Mouse (Mus musculus) E14TG2a.4 (cell line): ENCODE measurements around the gene Klc1.
"Not testable (repeated sequence)": the region's sequence is repeated elsewhere in the genome, so short reads cannot be mapped to it uniquely, and the experiment has no call there.

Experiments
- H3K27me3 ChIP-seq: 2 replicates; pipeline ENCODE4 v1.6.1; 2014; ENCODE audit warnings: low read length, control low read depth; ENCODE audit not compliant: insufficient read depth
- H3K36me3 ChIP-seq: 2 replicates; pipeline ENCODE4 v1.6.1; 2014; ENCODE audit warnings: low read length, control low read depth; ENCODE audit not compliant: insufficient read depth
- H3K4me1 ChIP-seq: replicated peaks from 2 replicates; pipeline ENCODE4 v1.6.1; 2014; ENCODE audit warnings: low read depth, low read length, control low read depth
- H3K4me3 ChIP-seq: replicated peaks from 2 replicates; pipeline ENCODE4 v1.5.1; 2014; ENCODE audit warnings: mild to moderate bottlenecking, low read length
- H3K9me3 ChIP-seq: 2 replicates; pipeline ENCODE4 v1.6.1; 2014; ENCODE audit warnings: low read length, control low read depth
- CTCF ChIP-seq: conservative IDR thresholded peaks from 2 replicates; pipeline ENCODE4 v1.5.1; 2014; ENCODE audit warnings: low read length
- NANOG ChIP-seq: IDR thresholded peaks from 2 replicates; pipeline ENCODE4 v1.6.1; 2014; ENCODE audit warnings: borderline replicate concordance, low read length, mixed read lengths
- POU5F1 ChIP-seq: IDR thresholded peaks from 2 replicates; pipeline ENCODE4 v1.6.1; 2014; ENCODE audit warnings: low read length, borderline replicate concordance

The Klc1 gene

DNA sequence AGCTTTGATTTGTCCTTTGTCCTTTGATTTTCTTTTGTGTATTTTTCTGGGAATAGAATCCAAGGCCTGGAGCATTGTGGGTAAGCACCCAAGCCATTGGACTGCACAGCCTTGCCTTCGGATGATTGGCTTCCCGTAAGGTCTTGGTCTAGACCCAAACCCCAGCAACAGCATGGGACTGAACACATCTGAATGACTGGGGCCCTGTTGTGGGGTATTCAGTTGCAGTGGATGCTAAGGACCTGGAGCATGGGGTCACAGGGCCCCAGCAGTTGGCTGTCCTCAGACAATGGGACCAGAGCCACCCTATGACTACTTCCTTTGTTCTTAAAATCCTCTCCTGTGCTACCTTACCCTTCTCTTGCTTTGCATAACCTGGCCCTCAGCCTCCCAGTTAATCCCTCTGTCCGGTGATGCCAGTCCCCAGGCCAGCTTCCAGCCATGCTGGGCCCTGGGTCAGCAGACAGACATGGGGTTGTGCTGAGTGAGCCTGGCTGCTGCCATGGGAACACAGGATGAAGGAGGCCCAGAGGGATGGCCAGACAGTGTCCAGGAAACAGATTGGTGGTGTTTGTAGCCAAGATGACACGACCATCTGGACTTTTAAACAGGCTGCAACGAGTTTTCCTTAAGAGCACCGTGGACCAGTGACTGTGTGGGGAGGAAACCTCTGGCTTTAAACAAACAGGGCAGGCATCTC is 33.9 kb upstream of the Klc1 start:
- H3K9me3 ChIP-seq: no peaks in the 10 kb centered on the region
- peaks cover 59% of the 10 kb centered on the region for H3K4me1 ChIP-seq
- H3K36me3 ChIP-seq: peaks cover 55% of the 10 kb centered on the region
- H3K27me3 ChIP-seq: no peaks in the 10 kb centered on the region
- H3K4me3 ChIP-seq: no peak overlapping the region
- TF ChIP-seq NANOG: no peak
- no peak for TF ChIP-seq CTCF
- no peak for TF ChIP-seq POU5F1

DNA sequence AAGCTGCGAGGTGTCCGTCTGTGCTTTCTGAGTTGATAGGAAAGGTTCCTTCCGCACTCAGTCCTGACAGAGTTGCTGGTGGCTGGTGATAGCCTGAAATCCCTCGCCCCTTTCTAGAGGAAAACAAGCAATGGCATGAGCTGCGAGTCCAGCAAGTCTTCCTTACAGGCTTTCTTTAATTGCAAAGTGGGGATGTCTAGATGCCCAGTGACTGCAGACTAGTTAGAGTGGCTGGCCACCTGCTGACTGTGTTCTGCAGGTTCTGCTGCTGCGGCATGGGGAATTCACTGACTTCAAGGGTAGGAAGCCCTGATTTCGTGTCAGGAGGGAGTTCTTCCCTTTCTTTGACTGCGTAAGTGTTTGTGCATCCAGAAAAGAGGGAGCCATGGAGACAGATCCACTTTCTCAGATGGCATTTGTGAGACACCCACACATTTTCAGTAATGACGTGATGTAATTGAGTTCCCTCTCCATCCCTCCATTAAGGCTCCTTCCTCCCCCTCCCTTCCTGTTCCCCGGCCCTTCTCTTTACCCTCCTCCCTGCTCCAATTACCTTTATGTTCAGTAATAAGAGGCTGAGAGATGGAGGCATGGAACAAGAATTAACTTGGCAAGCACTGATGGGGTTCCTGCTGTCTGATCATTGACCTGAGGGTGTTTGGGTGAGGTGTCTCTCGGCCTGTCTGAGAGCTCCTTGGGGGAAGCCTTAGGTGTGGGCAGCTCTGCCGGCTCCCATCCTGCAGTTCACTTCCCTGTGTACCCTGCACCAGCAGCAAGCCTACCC is 33.1 kb upstream of the Klc1 start:
- TF ChIP-seq CTCF: no peak
- TF ChIP-seq NANOG: no peak
- no peak for TF ChIP-seq POU5F1
- Histone ChIP-seq H3K4me1 (peaks cover 53% of the 10 kb centered on the region), H3K36me3 (peaks cover 57% of the 10 kb centered on the region), H3K27me3 (no peaks in the 10 kb centered on the region), H3K9me3 (no peaks in the 10 kb centered on the region), H3K4me3 (no peak overlapping the region)

DNA sequence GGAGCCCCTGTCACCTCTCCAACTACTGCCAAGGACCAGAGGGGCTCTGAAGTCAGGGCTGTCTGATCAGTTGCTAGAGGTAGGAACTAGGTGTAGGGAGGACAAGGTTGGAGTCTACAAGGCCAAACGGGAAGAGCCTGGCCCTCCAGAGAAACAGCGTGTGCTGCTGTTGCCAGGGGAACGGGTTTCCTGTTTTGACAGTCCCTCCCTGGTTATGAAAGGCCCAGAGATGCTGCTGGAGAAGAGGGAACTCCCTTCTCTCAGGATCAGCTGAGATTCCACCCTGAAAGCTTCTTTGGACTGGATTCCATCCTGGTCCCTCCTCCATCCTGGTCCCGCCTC is 32.6 kb upstream of the Klc1 start:
- no peaks in the 10 kb centered on the region for H3K9me3 ChIP-seq
- no peak overlapping the region for H3K4me3 ChIP-seq
- no peaks in the 10 kb centered on the region for H3K27me3 ChIP-seq
- no peak for TF ChIP-seq NANOG
- TF ChIP-seq CTCF: no peak
- no peak for TF ChIP-seq POU5F1
- peaks cover 53% of the 10 kb centered on the region for H3K4me1 ChIP-seq
- H3K36me3 ChIP-seq: peaks cover 60% of the 10 kb centered on the region

- Histone ChIP-seq H3K27me3 (no peaks in the 10 kb centered on the region), H3K36me3 (peaks cover 69% of the 10 kb centered on the region), H3K9me3 (no peaks in the 10 kb centered on the region), H3K4me1 (peaks cover 68% of the 10 kb centered on the region), H3K4me3 (no peak overlapping the region)
- TF ChIP-seq CTCF (no peak), POU5F1 (no peak), NANOG (peak; percentile 66; the same call in 1 of the 2 replicates)
Measured at GRCm38 (mm10) chr12:111727956-111728355, 30.7 kb upstream of the Klc1 start.

- Histone ChIP-seq H3K9me3 (no peaks in the 10 kb centered on the region), H3K27me3 (no peaks in the 10 kb centered on the region), H3K4me1 (peaks cover 43% of the 10 kb centered on the region), H3K4me3 (no peak overlapping the region), H3K36me3 (peaks cover 45% of the 10 kb centered on the region)
- no peak for TF ChIP-seq POU5F1
- TF ChIP-seq NANOG: no peak
- TF ChIP-seq CTCF: peak; percentile 60
Measured at GRCm38 (mm10) chr12:111731822-111732807, 26.5 kb upstream of the Klc1 start.

GRCm38 (mm10) chr12:111732921-111733320 is 25.7 kb upstream of the Klc1 start:
- Histone ChIP-seq H3K4me3 (no peak overlapping the region), H3K36me3 (peaks cover 37% of the 10 kb centered on the region), H3K27me3 (no peaks in the 10 kb centered on the region), H3K4me1 (peaks cover 39% of the 10 kb centered on the region), H3K9me3 (no peaks in the 10 kb centered on the region)
- TF ChIP-seq NANOG (no peak), CTCF (no peak), POU5F1 (no peak)

- Histone ChIP-seq H3K36me3 (peaks cover 21% of the 10 kb centered on the region), H3K4me3 (no peak overlapping the region), H3K4me1 (peaks cover 33% of the 10 kb centered on the region), H3K9me3 (no peaks in the 10 kb centered on the region), H3K27me3 (no peaks in the 10 kb centered on the region)
- TF ChIP-seq NANOG (no peak), CTCF (no peak), POU5F1 (no peak)
Measured at GRCm38 (mm10) chr12:111734912-111735311, 23.7 kb upstream of the Klc1 start.

GRCm38 (mm10) chr12:111736676-111737075 is 22.0 kb upstream of the Klc1 start:
- H3K27me3 ChIP-seq, H3K4me3 ChIP-seq, H3K9me3 ChIP-seq, H3K36me3 ChIP-seq: not testable (repeated sequence)
- H3K4me1 ChIP-seq: peaks cover 35% of the 10 kb centered on the region
